Mouse (Mus musculus) small intestine, adult 2 months (tissue): ENCODE results near the gene Ncor1.

Source experiments
- CTCF ChIP-seq: fragments of 200-500 bp; IDR thresholded peaks from 2 replicates; pipeline ENCODE4 v1.5.1; 2012; ENCODE audit warnings: low read depth, mild to moderate bottlenecking, control low read depth, inconsistent platforms, low read length, moderate library complexity, mixed read lengths; ENCODE audit not compliant: insufficient replicate concordance, insufficient read length; ENCODE audit errors: extremely low read depth
- POLR2A ChIP-seq: fragments of 200-500 bp; IDR thresholded peaks from 2 replicates; pipeline ENCODE4 v1.6.1; 2012; ENCODE audit warnings: low read depth, mild to moderate bottlenecking, control low read depth, inconsistent platforms, low read length, moderate library complexity

DNA sequence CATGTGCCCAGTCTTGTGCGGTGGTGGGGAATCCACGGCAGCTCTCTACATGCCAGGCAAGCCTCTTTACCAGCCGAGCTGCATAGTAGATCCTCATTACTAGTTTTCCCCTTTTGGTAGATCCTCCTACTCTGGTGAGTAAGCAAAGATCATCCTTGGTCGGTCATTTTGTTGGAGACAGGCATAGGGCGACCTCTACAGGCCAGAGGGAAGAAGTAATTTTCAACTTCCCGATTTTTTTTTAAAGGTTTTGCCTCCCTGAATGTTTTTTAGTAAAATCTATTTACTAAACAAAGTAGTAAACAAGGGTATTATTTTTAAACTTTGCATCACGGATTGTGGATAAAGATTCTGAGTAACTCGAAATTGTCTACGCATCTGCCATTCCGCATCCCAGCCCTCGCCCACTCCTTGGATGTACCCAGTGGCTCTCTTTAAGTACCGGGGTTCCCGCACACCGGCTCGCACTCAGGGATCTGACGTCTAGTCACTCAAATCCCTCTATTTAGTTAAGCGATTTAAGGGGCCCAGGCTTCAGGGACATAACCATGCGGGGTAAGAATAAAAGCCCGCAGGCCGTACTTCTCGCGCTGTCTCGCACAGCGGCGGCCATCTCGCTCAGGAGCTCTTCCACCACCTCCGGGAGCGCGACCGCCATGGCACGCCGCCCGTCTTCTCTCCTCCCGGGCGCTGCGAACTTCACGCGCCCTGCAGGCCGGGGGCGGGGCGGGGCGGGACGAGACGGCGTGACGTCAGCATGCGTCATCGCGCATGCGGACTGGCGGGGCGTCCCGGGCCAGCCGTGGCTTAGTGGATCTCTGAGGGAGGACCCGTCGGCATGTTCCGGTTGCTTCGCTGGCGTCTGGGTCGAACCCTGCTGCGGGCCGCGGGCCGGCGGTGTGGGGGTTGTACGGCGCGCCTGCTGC is 177.4 kb downstream of the Ncor1 start, which contains the start of the genes Zswim7 and Ttc19:
- TF ChIP-seq CTCF (peak; percentile 8; the same call in 1 of the 2 replicates), POLR2A (peak; percentile 88)
